Mouse (Mus musculus): Measurements from ENCODE around the gene Olfr291. TPM values are rescaled to one million over a fixed set of nuclear protein-coding genes. Genes with fewer than 3 reads are reported as not detected.

Gene Olfr291
- not detected in 2 replicates for polyA plus RNA-seq (2012; rRNA removed; ENCODE audit: low replicate concordance)

GRCm38 (mm10) chr7:84853253-84853652, at the start of gene Olfr291:
Gene Olfr291 (plus strand): TSS chr7:84853553.

Other genes starting within 250 kb of the Olfr291 start
- 4.5 and 8.3 TPM in 2 replicates for gene Fah, start 246.8 kb upstream of the Olfr291 start, polyA plus RNA-seq (2012; rRNA removed; ENCODE audit: low replicate concordance)
- 39.3 and 47.4 TPM in 2 replicates for gene Zfand6, start 163.6 kb upstream of the Olfr291 start, polyA plus RNA-seq (2012; rRNA removed; ENCODE audit: low replicate concordance)
- not detected in 2 replicates for gene Vmn2r65, start 110.6 kb downstream of the Olfr291 start, polyA plus RNA-seq (2012; rRNA removed; ENCODE audit: low replicate concordance)
- not detected in 2 replicates for gene Vmn2r66, start 158.7 kb downstream of the Olfr291 start, polyA plus RNA-seq (2012; rRNA removed; ENCODE audit: low replicate concordance)